Mouse (Mus musculus) heart, embryonic 14.5 days (tissue): ENCODE data around the gene Aqp5. TPM values are rescaled to one million over a fixed set of nuclear protein-coding genes. Genes with fewer than 3 reads are reported as not detected.

Source experiments
- ATAC-seq: fragments of 200-750 bp; cut with Nextera tagmentation; 2 replicates; pipeline ENCODE4 v1.8.0; 2017; ENCODE audit warnings: low read depth, moderate TSS enrichment; ENCODE audit not compliant: insufficient number of reproducible peaks, insufficient read depth, low FRiP score
- H3K27ac ChIP-seq, 2 experiments: fragments of 200-500 bp in 1 of 2; fragments of 300-500 bp in 1 of 2; sonication (generic) in 1 of 2; replicated peaks in 1 of 2; 2 replicates each; pipeline ENCODE4 v1.5.1; 2012 to 2014; ENCODE audit warnings: low read depth in 2 of 2, low read length in 2 of 2, control low read depth in 1 of 2, mild to moderate bottlenecking in 1 of 2, mixed read lengths in 1 of 2; ENCODE audit not compliant: control insufficient read depth in 1 of 2, insufficient read depth in 1 of 2
- H3K27me3 ChIP-seq: fragments of 300-500 bp; sonication (generic); 2 replicates; pipeline ENCODE4 v1.6.1; 2014; ENCODE audit warnings: mild to moderate bottlenecking, low read length, control low read depth; ENCODE audit not compliant: control insufficient read depth, insufficient read depth
- H3K36me3 ChIP-seq: fragments of 300-500 bp; sonication (generic); 2 replicates; pipeline ENCODE4 v1.6.1; 2014; ENCODE audit warnings: mild to moderate bottlenecking, control low read depth, low read length, mixed read lengths; ENCODE audit not compliant: control insufficient read depth, insufficient read depth
- H3K4me1 ChIP-seq, 2 experiments: fragments of 200-500 bp in 1 of 2; fragments of 300-500 bp in 1 of 2; sonication (generic) in 1 of 2; 2 replicates each; pipeline ENCODE4 v1.6.1; 2012 to 2014; ENCODE audit warnings: low read length in 2 of 2, control low read depth in 1 of 2, mixed read lengths in 1 of 2; ENCODE audit not compliant: control insufficient read depth in 2 of 2, insufficient read depth in 2 of 2
- H3K4me2 ChIP-seq: fragments of 300-500 bp; sonication (generic); 2 replicates; pipeline ENCODE4 v1.6.1; 2014; ENCODE audit warnings: mild to moderate bottlenecking, low read length
- H3K4me3 ChIP-seq, 2 experiments: fragments of 200-500 bp in 1 of 2; fragments of 300-500 bp in 1 of 2; sonication (generic) in 1 of 2; 2 replicates each; pipeline ENCODE4 v1.5.1; 2012 to 2014; ENCODE audit warnings: low read length in 2 of 2, mild to moderate bottlenecking in 2 of 2, control low read depth in 1 of 2, low read depth in 1 of 2, moderate library complexity in 1 of 2; ENCODE audit not compliant: control insufficient read depth in 1 of 2, insufficient read depth in 1 of 2
- H3K9ac ChIP-seq: fragments of 300-500 bp; sonication (generic); 2 replicates; pipeline ENCODE4 v1.6.1; 2014; ENCODE audit warnings: mild to moderate bottlenecking, low read length
- H3K9me3 ChIP-seq: fragments of 300-500 bp; sonication (generic); 2 replicates; pipeline ENCODE4 v1.6.1; 2016; ENCODE audit warnings: low read length, control low read depth; ENCODE audit not compliant: control insufficient read depth
- WGBS: fragments of 180-500 bp; shearing (Covaris S2); extraction: QIAGEN DNeasy Blood & Tissue Kit; methylation state at CpG from one replicate; pipeline ENCODE4 v1.1.7; 2014; 5-methylcytosine and 5-hydroxymethylcytosine counted together
- polyA plus RNA-seq: library from polyadenylated mRNA; unstranded; fragments of >200 nt; fragmentation: Nextera tagmentation; extraction: Ambion mirVana; gene quantifications from 2 replicates; pipeline ENCODE4 v1.2.1, GENCODE M21; 2014

The Aqp5 gene
- polyA plus RNA-seq, 1 experiment from 2014 or later: 0.18 TPM

GRCm38 (mm10) chr15:99606515-99606914 lies 15.9 kb downstream of the Aqp5 start:
- Histone ChIP-seq H3K36me3 (no peaks in the 10 kb centered on the region), H3K27me3 (peaks cover 6% of the 10 kb centered on the region; the same call in 1 of the 2 replicates), H3K4me3 (no peak overlapping the region), H3K4me2 (no peak overlapping the region), H3K9me3 (no peaks in the 10 kb centered on the region), H3K4me1 (peaks cover 16 to 21% of the 10 kb centered on the region in 2 experiments; a peak in 3 of 4 replicates), H3K9ac (no peak overlapping the region), H3K27ac (no peak overlapping the region)
- ATAC-seq: no peak
- 46% methylated on average over 5 of the region's 5 CpGs for WGBS

GRCm38 (mm10) chr15:99607388-99608113 lies 17.0 kb downstream of the Aqp5 start:
- Histone ChIP-seq H3K4me1 (peaks cover 14 to 19% of the 10 kb centered on the region in 2 experiments; a peak in 3 of 4 replicates), H3K4me3 (no peak overlapping the region), H3K4me2 (no peak overlapping the region), H3K36me3 (no peaks in the 10 kb centered on the region), H3K9me3 (no peaks in the 10 kb centered on the region), H3K27ac (no peak overlapping the region), H3K9ac (no peak overlapping the region), H3K27me3 (peaks cover 2% of the 10 kb centered on the region; the same call in 1 of the 2 replicates)
- ATAC-seq: no peak
- 33% methylated on average over 10 of the region's 10 CpGs for WGBS

GRCm38 (mm10) chr15:99608382-99609125 lies 18.0 kb downstream of the Aqp5 start:
- WGBS: 75% methylated on average over 13 of the region's 13 CpGs
- Histone ChIP-seq H3K4me2 (no peak overlapping the region), H3K4me1 (peaks cover 10 to 15% of the 10 kb centered on the region in 2 experiments; a peak in 2 of 4 replicates), H3K27me3 (no peaks in the 10 kb centered on the region; the same call in 1 of the 2 replicates), H3K9ac (no peak overlapping the region), H3K27ac (no peak overlapping the region), H3K36me3 (no peaks in the 10 kb centered on the region), H3K4me3 (no peak overlapping the region), H3K9me3 (no peaks in the 10 kb centered on the region)
- ATAC-seq: no peak

GRCm38 (mm10) chr15:99611563-99611962 lies 21.0 kb downstream of the Aqp5 start:
- Histone ChIP-seq H3K4me3 (no peak overlapping the region), H3K27me3 (no peaks in the 10 kb centered on the region; the same call in 1 of the 2 replicates), H3K4me1 (peaks cover 26 to 30% of the 10 kb centered on the region in 2 experiments), H3K9ac (no peak overlapping the region), H3K27ac (no peak overlapping the region), H3K4me2 (no peak overlapping the region), H3K9me3 (no peaks in the 10 kb centered on the region), H3K36me3 (no peaks in the 10 kb centered on the region)
- 26% methylated on average over 7 of the region's 7 CpGs for WGBS
- ATAC-seq: no peak

- no peak for ATAC-seq
These were observed 23.7 kb downstream of the Aqp5 start for GRCm38 (mm10) chr15:99614273-99614672.

GRCm38 (mm10) chr15:99614753-99615152 lies 24.2 kb downstream of the Aqp5 start:
- Histone ChIP-seq H3K9me3 (no peaks in the 10 kb centered on the region), H3K9ac (no peak overlapping the region), H3K4me3 (no peak overlapping the region), H3K27ac (0 out of 4 replicates have a peak overlapping the region, but pooled peaks of 1 of the 2 experiments have one; percentile 1), H3K4me1 (peaks cover 23 to 24% of the 10 kb centered on the region in 2 experiments), H3K4me2 (peak overlapping the region; percentile 50), H3K27me3 (no peaks in the 10 kb centered on the region; the same call in 1 of the 2 replicates), H3K36me3 (peaks cover 8% of the 10 kb centered on the region)
- ATAC-seq: no peak
- under 1% methylated on average over 12 of the region's 12 CpGs for WGBS

More at GRCm38 (mm10) chr15:99614273-99614672, 23.7 kb downstream of the Aqp5 start:
- no peaks in the 10 kb centered on the region for H3K9me3 ChIP-seq
- peak overlapping the region; percentile 50 for H3K4me2 ChIP-seq
- H3K9ac ChIP-seq: no peak overlapping the region
- 0 out of 4 replicates have a peak overlapping the region, but pooled peaks of 1 of the 2 experiments have one; percentile 8 for H3K27ac ChIP-seq
- H3K36me3 ChIP-seq: peaks cover 3% of the 10 kb centered on the region; the same call in 1 of the 2 replicates
- no peaks in the 10 kb centered on the region; the same call in 1 of the 2 replicates for H3K27me3 ChIP-seq
- peaks cover 23 to 24% of the 10 kb centered on the region in 2 experiments for H3K4me1 ChIP-seq
- 33% methylated on average over 13 of the region's 13 CpGs for WGBS
- H3K4me3 ChIP-seq: no peak overlapping the region

GRCm38 (mm10) chr15:99615246-99615645 lies 24.7 kb downstream of the Aqp5 start:
- WGBS: 28% methylated on average over 9 of the region's 9 CpGs
- H3K36me3 ChIP-seq: peaks cover 12% of the 10 kb centered on the region
- H3K9me3 ChIP-seq: no peaks in the 10 kb centered on the region
- H3K4me3 ChIP-seq: no peak overlapping the region
- H3K9ac ChIP-seq: no peak overlapping the region
- H3K4me1 ChIP-seq: peaks cover 23 to 24% of the 10 kb centered on the region in 2 experiments
- peak overlapping the region in 1 of 2 experiments; percentile 1; a peak in 1 of 4 replicates for H3K27ac ChIP-seq
- peak overlapping the region; percentile 50 for H3K4me2 ChIP-seq
- H3K27me3 ChIP-seq: no peaks in the 10 kb centered on the region; the same call in 1 of the 2 replicates
- ATAC-seq: no peak
